Mouse (Mus musculus): ENCODE data around the gene Polr2f. TPM values are rescaled to one million over a fixed set of nuclear protein-coding genes. Genes with fewer than 3 reads are reported as not detected.

Gene Polr2f
- polyA plus RNA-seq, 1 experiment: 194 TPM

- DNase-seq (ENCODE audit: low spot score): no peak
Measured at GRCm38 (mm10) chr15:79119491-79119890, 21.3 kb upstream of the Polr2f start.

- no peak for DNase-seq (ENCODE audit: low spot score)
Measured at GRCm38 (mm10) chr15:79122119-79122518, 18.7 kb upstream of the Polr2f start.

DNA sequence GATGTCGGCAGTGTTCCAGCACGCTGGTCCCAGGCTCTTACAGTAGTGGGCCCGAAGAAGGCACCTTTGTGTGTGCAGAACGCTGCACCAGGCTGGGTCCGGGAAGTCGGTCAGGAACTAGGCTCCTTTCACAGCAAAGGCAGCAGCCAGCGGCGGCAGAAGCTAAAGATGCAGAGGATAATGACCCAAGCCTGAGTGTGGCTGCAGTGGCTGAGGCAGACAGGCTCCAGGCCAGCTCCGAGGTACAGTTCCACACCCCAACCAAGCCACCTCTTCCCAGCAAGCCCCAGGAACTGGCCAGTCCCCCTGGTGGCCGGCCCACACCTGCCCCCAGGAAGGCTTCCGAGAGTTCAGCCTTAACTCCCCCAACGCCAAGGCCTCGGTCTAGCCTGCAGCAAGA, 18.3 kb upstream of the Polr2f start:
- peak; percentile 21 for DNase-seq (ENCODE audit: low spot score)

DNA sequence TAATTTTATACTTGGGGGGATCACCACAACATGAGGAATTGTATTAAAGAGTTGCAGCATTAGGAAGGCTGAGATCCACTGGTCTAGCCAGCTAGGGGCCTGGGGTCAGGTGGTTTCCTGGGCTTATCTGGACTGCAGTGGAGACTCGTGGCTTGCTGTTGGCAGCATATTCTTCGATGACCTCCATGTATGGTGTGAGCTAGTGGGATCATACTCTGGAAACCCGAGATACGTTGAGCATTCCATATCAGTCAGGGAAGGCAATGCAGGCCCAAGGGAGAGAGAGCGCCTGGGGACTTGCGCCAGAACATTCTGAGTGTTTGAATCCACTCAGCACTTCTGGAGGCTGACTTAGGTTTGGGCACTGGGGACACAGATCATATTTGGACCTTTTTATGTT, 17.1 kb upstream of the Polr2f start:
- no peak for DNase-seq (ENCODE audit: low spot score)

DNA sequence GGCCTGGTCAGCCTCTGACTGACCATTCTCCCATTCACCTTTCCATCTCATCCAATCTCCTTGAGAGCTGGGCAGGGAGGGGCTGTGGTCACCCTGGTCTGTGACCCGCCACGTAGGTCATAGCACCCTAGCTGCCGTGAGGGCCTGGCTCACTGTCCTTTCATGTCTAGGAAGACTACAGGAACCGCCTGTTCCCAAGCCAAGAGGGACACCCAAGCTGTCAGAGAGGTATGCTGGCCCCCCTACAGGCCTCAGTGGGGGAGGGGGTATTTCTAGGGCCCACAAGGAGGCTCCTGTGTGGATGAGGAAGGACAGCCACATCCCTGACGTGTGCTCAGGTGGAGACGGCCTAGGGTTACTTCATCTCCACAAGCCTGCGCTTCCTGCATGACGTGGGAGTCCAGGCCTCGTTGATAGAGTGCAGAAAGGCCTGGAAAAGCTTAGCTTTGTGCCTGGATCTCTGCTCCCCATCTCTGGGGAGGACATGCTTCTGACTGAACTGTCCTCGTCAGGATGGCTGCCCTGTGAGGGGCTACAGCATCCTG, 16.4 kb upstream of the Polr2f start:
- DNase-seq (ENCODE audit: low spot score): peak; percentile 20

DNA sequence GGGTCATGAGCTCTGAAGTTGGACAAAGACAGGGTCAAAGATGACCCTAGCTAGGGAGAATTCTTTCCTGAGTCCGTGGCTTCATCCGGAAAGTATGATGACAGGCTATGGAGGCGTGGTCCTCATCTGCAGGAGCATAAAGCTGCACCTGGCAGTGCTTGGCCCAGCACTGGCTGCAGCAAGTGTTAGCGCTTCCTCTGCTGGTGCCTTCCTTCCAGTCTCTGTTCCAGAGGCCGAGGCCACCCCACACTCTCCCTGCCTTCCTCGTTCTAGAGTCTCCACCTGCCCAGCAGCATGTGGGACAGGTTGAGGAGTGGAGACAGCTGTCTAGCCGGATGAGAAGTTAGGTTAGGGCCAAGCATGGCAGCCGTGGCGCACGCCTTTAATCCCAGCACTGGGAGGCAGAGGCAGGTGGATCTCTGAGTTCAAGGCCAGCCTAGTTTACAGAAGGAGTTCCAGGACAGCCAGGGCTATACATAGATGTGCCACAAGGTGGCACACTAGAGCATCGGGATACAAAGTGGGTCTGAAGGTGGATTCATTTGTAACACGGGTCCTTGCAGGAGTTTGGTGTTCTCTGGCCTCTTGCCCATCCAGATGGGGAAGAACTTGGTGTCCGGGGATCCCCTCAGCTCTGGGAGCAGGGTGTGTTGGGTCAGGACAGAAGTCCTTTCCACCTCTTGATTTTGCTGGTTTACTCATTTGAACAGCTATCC, 14.4 kb upstream of the Polr2f start:
- DNase-seq (ENCODE audit: low spot score): no peak

DNA sequence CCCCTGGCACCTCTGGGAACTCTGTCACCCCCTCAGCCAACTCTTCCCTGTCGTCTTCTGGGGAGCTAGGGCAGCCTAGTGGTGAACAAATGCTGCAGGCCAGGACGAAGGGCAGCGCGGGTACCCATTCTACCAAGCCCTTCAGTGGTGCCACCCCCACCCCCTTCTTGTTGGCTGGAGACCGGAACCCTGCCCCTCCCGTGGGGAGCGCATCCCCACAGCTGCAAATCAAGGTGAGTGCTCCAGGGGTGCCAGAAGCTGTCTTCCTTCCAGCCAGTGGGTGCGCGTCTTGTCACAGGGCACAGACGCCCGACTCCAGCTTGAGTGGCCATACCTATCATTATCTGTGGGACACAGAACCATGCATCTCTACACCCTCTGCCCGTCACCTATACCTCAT, 13.7 kb upstream of the Polr2f start:
- DNase-seq (ENCODE audit: low spot score): no peak

GRCm38 (mm10) chr15:79128208-79128607, 12.6 kb upstream of the Polr2f start:
- no peak for DNase-seq (ENCODE audit: low spot score)

- DNase-seq (ENCODE audit: low spot score): no peak
Measured at GRCm38 (mm10) chr15:79129311-79129710, 11.5 kb upstream of the Polr2f start.

DNA sequence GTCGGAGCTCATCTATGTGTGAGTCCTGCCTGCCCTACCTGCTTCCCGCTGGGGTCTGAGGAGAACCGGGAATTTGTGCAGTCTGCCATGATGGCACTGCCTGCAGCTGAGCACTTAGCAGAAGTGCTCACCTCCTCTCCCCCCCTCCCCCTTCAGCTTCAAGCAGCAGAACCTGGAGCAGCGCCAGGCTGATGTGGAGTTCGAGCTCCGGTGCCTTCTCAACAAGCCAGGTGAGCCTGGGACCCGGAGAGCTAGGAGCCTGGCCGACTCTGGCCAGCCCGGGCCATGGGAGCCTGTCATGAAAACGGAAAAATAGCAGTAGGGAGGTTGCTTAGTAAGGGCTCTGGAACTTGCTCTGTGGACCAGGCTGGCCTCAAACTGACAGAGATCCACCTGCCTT, 10.0 kb upstream of the Polr2f start:
- no peak for DNase-seq (ENCODE audit: low spot score)

DNA sequence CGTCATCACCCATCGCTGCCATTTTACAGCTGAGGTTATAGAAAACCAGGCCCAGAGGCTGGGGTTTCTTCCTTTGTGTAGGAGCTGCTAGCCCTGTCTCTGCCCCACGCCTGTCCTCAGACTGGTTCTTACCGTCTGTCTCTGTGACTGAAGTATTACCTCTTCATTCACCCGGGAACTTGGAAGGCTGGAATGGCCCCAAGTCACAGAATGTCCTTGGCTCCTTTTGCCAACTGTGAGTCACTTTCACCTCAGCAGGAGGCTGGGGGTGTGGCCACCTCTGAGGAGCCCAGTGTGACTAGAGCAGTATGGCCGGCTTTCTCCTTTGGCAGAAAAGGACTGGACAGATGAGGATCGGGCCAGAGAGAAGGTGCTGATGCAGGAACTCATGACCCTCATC, 9.4 kb upstream of the Polr2f start:
- no peak for DNase-seq (ENCODE audit: low spot score)

DNA sequence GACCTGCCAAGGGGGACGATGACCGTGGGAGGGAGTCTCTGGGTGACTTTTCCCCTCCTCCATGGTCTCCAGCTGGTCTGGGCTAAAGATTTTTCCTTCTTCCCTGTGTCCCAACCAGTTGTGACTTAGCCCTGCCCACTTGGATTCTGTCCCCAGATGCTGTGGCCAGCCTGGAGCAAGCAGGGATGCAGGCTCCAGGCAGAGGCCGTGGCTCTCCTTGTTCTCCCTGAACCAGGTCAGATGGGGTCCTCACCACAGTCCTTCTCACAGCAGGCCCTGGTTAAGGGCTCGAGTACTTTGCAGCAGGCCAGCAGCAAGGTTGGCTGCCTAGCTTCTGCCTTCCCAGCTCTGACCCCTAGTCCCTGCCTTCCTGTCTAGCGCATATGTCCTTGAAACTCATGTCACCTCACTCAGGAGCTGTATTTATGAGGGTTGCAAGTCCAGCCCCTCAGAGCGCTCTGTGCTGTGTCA, 7.6 kb upstream of the Polr2f start:
- DNase-seq (ENCODE audit: low spot score): no peak

DNA sequence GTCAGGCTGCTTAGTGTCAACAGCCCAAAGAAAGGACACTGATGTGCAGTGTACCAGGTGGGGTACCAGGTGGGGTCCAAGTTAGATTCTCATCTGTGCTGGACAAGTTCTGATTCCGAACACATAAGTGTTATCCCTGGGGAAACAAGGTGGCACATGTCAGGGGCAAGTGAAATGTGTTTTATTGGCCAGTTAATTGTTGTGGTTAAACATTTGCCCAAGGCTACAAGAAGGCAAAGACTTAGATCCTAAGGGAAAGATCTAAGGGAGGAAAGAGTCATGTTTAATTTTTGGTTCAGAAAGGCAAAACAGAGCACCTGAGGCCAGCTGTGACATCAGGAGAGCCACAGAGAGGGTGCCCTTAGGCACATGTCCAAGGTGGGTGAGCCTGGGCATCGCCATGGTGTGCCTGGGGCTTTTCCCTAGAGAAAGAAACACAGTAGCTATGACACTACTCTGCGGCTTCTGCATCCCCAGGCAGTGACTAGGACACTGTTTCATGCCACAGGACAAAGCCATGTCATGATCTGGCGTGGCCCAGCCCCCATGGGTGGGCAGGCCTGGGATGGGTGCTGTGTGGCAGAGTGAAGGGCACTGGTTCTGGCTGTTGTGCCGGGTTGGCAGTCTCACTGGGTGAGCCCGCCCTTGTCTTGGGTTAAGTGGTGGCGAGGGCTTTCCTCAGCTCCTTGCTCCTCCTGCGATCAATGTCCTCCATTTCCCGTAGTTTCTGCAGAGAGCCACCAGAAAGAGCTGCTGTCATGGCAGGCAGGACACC, 6.1 kb upstream of the Polr2f start:
- DNase-seq (ENCODE audit: low spot score): no peak

- no peak for DNase-seq (ENCODE audit: low spot score)
Measured at GRCm38 (mm10) chr15:79135332-79135731, 5.5 kb upstream of the Polr2f start.

DNA sequence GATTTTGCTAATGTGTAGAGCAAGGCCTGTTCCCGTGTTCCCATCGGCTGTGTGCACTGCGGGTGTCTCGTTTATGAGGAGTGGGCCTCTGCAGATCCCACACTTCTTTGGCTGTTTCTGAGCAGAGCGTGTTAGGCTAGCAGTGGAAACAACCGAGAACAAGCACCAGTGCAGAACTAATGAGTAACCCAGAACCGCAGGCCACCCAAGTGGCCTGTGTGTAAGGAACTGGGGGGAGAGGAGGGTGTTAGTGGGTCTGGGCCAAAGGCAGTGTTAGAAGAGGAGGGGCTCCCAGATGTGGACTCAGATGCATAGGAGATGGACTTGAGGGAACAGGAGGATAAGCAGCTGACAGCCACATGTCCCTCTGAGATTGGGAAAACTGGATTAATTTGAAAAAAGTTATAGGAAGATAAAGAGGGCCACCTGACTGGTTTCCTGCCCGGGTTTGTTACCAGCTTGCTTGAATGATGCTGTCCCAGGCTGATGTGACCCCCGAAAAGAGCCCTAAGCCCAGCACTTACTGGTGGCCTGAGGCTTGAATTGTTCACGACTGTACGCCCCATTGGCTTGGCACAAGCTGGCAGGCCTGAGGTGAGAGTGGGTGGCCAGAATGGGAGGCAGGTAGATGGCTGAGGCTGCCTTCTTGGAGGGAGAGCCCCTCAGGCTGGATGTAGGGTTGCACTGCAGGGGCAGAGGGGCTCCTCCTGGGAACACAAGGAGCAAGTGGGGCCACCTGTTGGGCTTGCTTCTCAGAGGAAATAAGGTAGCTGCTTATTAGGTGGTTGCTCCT, 4.8 kb upstream of the Polr2f start:
- no peak for DNase-seq (ENCODE audit: low spot score)

DNA sequence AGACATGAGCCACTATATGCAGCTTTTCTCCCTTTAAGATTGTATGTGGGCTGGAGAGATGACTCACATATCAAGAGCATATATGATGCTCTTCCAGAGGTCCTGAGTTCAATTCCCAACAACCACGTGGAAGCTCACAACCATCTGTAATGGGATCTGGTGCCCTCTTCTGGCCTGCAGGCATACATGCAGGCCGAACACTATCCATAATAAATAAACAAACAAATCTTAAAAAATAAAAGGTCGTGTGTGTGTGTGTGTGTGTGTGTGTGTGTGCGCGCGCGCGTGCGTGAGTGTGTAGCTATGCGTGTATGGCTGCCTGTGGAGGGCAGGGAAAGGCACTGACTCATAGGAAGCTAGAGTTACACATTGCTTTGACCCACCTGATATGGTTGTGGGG, 1.2 kb upstream of the Polr2f start:
- DNase-seq (ENCODE audit: low spot score): no peak

GRCm38 (mm10) chr15:79141566-79141917, 733 bp downstream of the Polr2f start:
- no peak for DNase-seq (ENCODE audit: low spot score)

DNA sequence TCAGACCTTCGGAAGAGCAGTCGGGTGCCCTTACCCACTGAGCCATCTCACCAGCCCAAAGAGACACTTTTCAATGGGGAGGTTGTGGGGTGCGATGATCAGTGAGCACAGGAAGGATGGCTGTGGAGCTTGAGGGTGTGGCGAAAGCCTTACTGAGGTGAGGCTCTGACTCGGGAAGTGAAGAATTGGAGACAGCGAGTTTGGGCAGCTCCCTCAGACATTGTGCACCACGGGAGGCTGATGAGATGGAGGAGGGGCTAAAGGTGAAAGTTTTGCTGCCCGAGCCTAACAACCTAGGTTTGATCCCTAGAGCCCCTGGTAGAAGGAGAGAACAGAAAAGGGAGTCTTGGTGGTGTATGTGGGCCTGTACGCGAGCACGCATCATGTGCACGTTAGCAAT, 2.5 kb downstream of the Polr2f start:
- DNase-seq (ENCODE audit: low spot score): no peak

DNA sequence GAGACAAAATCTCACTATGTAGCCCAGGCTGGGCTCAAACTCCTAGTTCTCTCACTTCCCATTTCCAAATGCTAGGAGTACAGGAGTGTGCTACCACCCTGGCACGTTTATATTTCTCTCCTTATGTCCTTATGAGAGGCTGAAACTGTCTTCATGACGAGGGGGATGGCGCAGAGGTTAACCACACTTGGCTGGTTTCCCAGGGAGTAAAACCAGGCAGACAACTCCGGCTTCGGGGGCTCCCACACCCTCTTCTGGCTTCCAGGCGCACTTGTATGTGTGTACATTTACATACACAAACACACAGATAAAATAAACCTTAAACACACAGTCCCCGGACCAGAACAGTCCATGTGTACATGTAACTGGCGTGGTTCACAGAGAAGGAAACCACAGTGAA, 3.2 kb downstream of the Polr2f start:
- no peak for DNase-seq (ENCODE audit: low spot score)

- DNase-seq (ENCODE audit: low spot score): no peak
Measured at GRCm38 (mm10) chr15:79145522-79145921, 4.7 kb downstream of the Polr2f start.

DNA sequence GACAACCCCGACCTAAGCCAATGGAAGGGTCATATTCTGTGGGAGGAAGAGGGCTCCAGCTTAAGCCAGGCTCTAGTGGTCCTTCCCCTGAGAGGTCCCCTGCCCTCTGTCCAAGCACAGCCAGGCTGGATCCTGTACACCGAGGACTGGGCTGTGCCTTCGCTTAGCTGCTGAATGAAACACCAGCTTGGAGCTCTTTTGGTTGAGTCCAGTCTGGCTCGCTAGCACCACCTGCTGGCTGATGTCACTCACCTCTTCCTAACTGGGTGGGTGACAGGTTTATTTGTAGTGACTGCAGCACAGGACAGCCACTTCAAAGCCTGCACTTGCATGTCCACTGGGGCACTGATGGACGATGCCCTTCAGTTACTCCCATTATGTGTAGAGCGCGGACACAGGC, 7.7 kb downstream of the Polr2f start:
- DNase-seq (ENCODE audit: low spot score): peak; percentile 72

DNA sequence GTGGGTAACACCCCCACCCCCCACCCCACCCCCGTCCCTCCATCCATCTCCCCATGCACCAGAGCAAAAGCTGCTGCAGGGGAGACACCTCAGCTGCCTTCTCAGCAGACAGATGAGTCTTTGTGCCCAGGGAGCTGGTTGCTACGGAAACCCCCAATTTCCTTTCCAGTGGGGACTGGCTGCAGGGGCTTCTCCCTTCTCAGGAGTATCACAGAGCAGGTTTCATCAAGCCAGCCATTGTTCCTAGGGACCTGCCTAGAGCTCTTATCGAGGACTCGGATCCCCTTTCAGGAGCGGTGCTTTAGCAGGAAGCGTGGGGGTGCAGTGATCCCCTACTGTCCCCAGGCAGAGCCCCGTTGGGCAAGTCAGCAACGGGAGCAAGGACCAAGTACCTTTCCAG, 11.1 kb downstream of the Polr2f start:
- no peak for DNase-seq (ENCODE audit: low spot score)

Measured in urinary bladder, adult 2 months (tissue).